Comparison of ENCODE assay signal across 8 mouse cellular contexts in the genomic region with DNA sequence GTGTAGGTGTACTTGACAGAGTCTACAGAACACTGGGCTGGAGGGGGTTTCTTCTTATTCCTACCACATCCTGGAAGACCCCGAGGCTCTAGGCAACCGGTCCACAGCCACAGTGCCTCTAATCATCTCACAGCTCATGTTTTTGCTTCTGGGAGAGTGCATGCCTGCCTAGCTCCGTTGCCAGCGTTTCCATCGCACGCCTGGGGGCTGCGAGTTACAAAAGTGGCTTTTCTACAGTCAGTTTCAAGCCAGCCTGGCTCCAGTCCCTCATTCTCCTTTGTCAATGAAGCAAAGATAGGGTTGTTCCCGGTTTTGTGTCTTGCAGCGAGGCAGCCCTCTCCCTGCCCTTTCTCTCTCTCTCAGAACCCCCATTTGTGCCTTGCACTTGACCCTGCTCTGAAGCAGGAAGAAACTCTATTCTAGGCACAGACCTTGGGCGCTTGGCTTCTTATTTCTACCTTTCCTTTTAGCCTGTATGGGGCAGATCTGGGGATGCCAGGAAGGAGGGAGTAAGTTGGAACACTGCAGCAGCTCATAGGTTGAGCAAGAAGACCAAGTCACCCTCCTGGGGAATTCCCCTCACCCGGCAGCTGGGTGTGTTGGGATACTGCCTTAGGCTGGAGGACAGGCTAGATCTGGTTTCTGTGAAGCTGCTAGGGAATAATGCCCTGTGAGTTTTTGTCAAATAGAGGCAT. TPM values are rescaled to one million over a fixed set of nuclear protein-coding genes. Genes with fewer than 3 reads are reported as not detected.
DNase-seq lines count a peak whose midpoint lies in the region; ATAC-seq and TF ChIP-seq lines count a peak whose summit lies in the region.
"Had no signal": no experiment of that assay in that cellular context is flagged by ENCODE, and none has a peak within 500 bp of the region (broad histone marks: within the 10 kb centered on the region; RNA-seq: fewer than 3 reads in every experiment).

No protein-coding gene starts in this region.

- no peak for ATAC-seq in embryonic facial prominence, embryonic 15.5 days (ENCODE audit: insufficient number of reproducible peaks, low FRiP score, low TSS enrichment, low read depth)
- ATAC-seq in activated CD4-positive, CD25-positive, alpha-beta regulatory T cell, adult 4 months = no peak

- no peak overlapping the region for H3K27ac ChIP-seq in layer of hippocampus, adult 2 months
- H3K27ac ChIP-seq in embryonic facial prominence, embryonic 15.5 days (replicated peaks) = peak overlapping the region; percentile 68

- TF ChIP-seq CTCF in layer of hippocampus, adult 2 months (conservative IDR thresholded peaks at IDR 0.05) = no peak

- H3K4me1 ChIP-seq in embryonic facial prominence, embryonic 15.5 days = peaks cover 21% of the 10 kb centered on the region

- H3K9me3 ChIP-seq in embryonic facial prominence, embryonic 15.5 days (replicated peaks) = 0 out of 2 replicates have a peak, but pooled peaks cover 3% of the 10 kb centered on the region

- no peak overlapping the region for H3K9ac ChIP-seq in embryonic facial prominence, embryonic 15.5 days

- 22% methylated on average over 11 of the region's 11 CpGs for WGBS in embryonic facial prominence, embryonic 15.5 days

- H3K4me2 ChIP-seq in embryonic facial prominence, embryonic 15.5 days (replicated peaks) = peak overlapping the region; percentile 25; the same call in 1 of the 2 replicates

- no peaks in the 10 kb centered on the region for H3K36me3 ChIP-seq in embryonic facial prominence, embryonic 15.5 days

- H3K27me3 ChIP-seq in embryonic facial prominence, embryonic 15.5 days = no peaks in the 10 kb centered on the region

- DNase-seq in layer of hippocampus, postnatal 10 days (ENCODE audit: low spot score in 2 of 2) = peak; percentile 38 to 49
- no peak for DNase-seq in layer of hippocampus, adult 2 months (ENCODE audit: low spot score in 2 of 2)
- DNase-seq in ZHBTc4 (ENCODE audit: low read depth, low spot score) = peak; percentile 79
- DNase-seq in lung, postnatal 10 days = peak; percentile 64
- no peak for DNase-seq in cerebellum, adult 18-20 months
- DNase-seq: kidney, postnatal 14 days had no signal

- H3K4me3 ChIP-seq in layer of hippocampus, adult 2 months = no peak overlapping the region
- H3K4me3 ChIP-seq in embryonic facial prominence, embryonic 15.5 days (replicated peaks) = no peak overlapping the region

RNA-seq across cellular contexts. Expression of a gene that starts 37.4 kb away (rescaled TPM):
- 10 to 100 TPM; 17.1 to 17.5 TPM for total RNA-seq in layer of hippocampus, postnatal 10 days (2021)
- 10 to 100 TPM; 18.9 to 19.7 TPM for total RNA-seq in layer of hippocampus, adult 2 months (2021)
- 38.3 and 39.0 TPM in 2 replicates for polyA plus RNA-seq in embryonic facial prominence, embryonic 15.5 days (2015; fragmentation: Nextera tagmentation; extraction: Ambion mirVana)
- polyA plus RNA-seq in activated CD4-positive, CD25-positive, alpha-beta regulatory T cell, adult 4 months (2017; shearing (Covaris generic)) = 10 to 100 TPM; 18.9 to 24.7 TPM

Comparison
In these comparisons a context has a peak if more than half of its experiments do, and no peak if none do; other contexts are left out.
1. DNase-seq: peak in layer of hippocampus, postnatal 10 days (2 of 2), ZHBTc4 (single experiment) and lung, postnatal 10 days (single experiment); none in layer of hippocampus, adult 2 months (0 of 2) and cerebellum, adult 18-20 months (0 of 2).